Mouse (Mus musculus): ENCODE measurements around the gene Ptgdr2. TPM values are rescaled to one million over a fixed set of nuclear protein-coding genes. Genes with fewer than 3 reads are reported as not detected.

Gene Ptgdr2
- total RNA-seq, 4 experiments from 2014 or later: 0.19 TPM; not detected in 3

DNA sequence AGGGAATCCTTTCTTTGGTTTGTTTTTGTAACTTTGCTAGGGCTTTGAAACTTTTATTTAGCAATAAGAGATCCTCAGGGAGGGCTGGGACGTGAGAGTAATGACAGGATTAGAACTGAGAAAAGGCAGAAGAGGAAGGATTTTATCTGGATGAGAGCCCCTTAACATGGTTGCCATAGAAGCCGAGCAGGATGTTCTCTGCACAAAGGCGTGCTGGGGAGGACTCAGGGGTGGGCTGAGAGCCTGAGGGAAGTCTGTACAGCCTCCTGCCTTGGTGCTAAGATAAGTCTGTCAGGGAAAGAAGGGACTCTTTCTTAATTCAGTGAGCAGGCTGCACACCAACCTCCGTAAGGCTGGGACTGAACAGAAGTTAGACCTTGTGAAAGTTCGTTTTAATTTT is 1.9 kb upstream of the Ptgdr2 start:
- DNase-seq (ENCODE audit: low spot score): no peak

DNA sequence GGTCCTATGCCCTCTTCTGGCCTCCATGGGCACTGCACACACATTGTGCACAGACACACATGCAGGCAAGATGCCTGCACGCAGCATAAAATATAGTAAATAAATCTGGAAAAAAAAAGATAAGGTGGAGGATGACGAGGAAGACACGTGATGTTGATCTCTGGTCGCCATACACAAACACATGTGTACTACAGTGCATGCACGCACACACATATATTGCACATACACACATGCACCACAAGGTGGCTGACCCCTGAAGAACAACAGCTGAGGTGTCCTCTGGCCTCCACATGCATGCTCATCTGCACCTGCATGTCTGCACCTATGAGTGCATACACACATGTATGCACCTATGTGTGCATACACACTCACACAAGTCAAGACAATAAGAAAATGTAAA is 883 bp upstream of the Ptgdr2 start:
- DNase-seq (ENCODE audit: low spot score): no peak

DNA sequence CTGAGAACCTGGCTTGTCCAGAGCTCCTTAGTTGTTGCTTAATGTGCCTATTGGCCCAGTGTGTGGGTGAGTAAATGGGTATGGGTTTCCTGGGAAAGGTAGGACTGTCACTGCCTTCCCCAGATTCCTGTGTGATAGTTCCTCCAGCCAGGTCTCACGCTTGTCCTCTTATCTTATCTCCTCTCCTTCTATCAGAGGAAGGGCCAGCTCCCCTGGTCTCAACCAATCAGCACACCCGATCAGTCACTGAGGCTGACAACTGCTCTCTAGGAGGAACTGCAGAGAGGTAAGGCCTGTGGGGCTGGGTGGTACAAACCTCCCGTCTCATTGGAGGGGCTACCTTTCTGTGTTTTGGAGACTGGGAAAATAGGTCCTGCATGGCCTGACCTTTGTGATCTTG is 1.8 kb downstream of the Ptgdr2 start:
- DNase-seq (ENCODE audit: low spot score): no peak

DNA sequence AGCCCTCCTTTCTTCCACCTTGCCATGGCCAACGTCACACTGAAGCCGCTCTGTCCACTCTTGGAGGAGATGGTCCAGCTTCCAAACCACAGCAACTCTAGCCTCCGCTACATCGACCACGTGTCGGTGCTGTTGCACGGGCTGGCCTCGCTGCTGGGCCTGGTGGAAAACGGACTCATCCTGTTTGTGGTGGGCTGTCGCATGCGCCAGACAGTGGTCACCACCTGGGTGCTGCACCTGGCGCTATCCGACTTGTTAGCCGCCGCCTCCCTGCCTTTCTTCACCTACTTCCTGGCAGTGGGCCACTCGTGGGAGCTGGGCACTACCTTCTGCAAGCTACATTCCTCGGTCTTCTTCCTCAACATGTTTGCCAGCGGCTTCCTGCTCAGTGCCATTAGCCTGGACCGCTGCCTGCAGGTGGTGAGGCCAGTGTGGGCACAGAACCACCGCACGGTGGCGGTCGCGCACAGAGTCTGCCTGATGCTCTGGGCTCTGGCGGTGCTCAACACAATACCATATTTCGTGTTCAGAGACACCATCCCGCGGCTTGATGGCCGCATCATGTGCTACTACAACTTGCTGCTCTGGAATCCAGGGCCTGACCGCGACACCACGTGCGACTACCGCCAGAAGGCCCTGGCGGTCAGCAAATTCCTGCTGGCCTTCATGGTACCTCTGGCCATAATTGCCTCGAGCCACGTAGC is 3.3 kb downstream of the Ptgdr2 start:
- no peak for DNase-seq (ENCODE audit: low spot score)

DNA sequence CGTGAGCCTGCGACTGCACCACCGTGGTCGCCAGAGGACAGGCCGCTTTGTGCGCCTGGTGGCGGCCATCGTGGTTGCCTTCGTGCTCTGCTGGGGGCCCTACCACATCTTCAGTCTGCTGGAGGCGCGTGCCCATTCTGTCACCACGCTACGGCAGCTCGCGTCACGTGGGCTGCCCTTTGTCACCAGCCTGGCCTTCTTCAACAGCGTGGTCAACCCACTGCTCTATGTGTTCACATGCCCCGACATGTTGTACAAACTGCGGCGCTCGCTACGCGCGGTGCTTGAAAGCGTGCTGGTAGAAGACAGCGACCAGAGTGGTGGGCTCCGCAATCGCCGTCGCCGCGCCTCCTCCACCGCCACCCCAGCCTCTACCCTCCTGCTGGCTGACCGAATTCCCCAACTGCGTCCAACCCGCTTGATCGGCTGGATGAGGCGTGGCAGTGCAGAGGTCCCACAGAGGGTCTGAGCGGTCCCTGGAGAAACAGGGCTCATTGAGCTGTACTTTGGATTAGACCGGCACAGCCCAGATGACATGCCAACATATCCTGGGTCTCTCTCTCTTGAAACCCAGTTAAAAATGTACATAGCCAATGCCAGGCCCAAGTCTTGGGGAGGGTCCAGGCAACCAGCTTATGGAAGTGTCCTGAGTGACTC is 4.0 kb downstream of the Ptgdr2 start:
- DNase-seq (ENCODE audit: low spot score): no peak

DNA sequence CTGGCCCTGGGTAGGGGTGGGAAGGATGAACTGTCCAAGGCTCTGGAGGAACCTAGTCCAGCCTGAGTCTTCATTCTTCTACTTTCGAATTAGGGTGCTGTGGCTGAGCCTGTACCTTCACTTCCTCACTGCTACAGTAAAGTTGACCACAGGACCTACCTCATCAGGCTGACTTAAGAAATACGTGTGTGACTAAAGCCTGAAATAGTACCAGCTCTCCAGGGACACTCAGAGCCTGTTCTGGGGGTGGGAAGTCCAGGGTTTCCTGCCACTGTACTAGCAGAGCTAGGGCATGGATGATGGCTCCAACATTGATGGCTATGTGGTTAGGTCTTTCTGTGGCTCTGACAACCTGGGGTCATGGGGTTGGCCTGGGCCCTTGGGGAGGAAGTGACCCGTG is 7.0 kb downstream of the Ptgdr2 start:
- no peak for DNase-seq (ENCODE audit: low spot score)

DNA sequence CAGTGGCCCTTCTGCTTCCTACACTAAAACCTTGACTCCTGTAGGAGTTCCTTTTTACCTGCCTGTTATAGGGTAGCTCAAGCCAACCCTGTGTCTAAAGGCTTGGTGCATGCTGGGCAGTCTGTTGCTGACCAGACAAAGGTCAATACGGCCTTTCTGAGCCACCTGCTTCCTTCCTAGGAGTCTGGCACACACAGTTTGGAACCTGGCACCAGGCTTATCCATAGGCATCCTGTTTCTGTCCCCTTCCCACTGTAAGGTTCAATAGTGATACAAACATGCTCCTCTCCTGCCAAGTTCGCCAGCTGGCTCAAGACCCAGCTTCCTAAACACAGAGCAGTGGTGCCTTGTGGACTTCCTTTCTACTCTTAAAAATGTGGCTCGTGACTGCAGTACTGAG is 9.5 kb downstream of the Ptgdr2 start:
- no peak for DNase-seq (ENCODE audit: low spot score)

DNA sequence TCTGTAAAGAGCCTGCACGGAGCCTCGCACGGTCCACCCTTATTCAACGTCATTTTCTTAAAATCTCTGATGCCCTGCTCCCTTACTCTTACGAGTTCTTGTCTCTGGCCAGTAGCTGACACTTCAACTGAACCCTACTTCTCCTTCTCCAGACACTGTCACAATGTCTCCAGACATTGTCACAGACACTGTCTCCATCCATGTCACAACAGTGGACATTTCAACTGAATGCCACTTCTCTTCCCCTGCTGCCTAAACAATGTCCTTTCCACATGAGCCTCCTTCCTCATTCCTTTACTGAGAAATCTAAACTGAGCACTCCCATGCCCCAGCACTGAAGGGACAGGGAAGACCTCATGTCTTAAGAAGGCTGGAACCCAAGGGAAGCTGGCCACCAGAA is 10.3 kb downstream of the Ptgdr2 start:
- DNase-seq (ENCODE audit: low spot score): no peak

DNA sequence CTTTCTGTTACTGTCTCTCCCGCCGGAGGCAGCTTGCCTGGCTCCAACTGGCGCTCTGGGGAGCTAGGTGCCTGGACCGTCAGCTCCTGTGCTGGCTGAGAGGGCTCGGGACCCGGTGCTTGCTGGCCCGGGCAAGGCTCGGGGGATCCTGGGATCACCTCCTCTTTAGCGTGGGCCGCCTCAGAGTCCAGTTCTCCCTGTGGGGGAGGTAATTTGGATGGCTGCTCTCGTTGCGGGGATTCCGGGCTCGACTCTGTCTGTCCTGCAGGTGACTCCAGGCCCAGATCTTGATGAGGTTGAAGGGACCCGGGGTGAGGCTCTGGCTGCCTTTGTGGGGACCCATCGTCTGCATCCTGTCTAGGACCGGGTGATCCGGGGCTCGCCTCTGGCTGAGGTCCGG is 11.5 kb downstream of the Ptgdr2 start:
- DNase-seq (ENCODE audit: low spot score): no peak

DNA sequence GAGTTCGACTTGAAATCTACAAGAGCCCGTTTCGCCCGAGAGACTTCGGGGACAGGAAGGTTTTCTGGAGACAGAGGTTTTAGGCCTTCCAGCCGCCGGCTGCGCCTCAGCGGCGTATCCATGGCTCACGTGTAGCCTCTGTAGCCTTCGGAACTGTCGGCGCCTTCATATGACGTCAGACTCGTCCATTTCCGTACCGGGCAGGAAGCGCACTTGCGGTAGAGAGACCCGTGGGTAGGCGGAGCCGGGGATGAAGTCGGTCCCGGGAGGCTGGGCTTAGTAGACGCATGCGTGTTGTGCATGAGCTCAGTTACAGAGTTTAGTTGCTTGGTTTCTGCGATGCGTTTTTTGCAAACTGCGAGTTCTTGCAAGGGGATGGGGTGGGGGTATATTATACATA is 12.2 kb downstream of the Ptgdr2 start, which contains the start of gene Ccdc86:
Gene Ccdc86 (minus strand): TSS at position 155 of the 400 bp plus-strand sequence.
- DNase-seq (ENCODE audit: low spot score): peak; percentile 96

DNA sequence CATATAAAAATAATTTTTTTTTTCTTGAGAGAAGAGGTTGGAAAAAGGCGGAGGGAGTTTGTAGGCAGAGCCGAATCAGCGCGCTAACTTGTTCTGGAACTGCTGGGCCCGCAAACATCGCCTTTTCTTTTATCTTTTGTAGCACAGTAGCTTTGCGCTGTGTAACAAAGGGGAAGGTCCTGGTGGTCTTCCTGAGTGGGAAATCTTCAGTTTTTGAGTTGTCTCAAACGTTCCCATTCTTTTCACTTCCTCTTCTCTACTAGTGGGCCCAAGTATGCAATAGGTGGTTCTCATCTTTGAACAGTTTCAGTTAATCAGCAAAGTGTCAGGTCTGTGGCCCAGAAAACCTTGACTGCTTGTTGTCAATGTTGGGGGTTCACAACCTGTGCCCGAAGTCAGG is 12.6 kb downstream of the Ptgdr2 start:
- DNase-seq (ENCODE audit: low spot score): no peak

DNA sequence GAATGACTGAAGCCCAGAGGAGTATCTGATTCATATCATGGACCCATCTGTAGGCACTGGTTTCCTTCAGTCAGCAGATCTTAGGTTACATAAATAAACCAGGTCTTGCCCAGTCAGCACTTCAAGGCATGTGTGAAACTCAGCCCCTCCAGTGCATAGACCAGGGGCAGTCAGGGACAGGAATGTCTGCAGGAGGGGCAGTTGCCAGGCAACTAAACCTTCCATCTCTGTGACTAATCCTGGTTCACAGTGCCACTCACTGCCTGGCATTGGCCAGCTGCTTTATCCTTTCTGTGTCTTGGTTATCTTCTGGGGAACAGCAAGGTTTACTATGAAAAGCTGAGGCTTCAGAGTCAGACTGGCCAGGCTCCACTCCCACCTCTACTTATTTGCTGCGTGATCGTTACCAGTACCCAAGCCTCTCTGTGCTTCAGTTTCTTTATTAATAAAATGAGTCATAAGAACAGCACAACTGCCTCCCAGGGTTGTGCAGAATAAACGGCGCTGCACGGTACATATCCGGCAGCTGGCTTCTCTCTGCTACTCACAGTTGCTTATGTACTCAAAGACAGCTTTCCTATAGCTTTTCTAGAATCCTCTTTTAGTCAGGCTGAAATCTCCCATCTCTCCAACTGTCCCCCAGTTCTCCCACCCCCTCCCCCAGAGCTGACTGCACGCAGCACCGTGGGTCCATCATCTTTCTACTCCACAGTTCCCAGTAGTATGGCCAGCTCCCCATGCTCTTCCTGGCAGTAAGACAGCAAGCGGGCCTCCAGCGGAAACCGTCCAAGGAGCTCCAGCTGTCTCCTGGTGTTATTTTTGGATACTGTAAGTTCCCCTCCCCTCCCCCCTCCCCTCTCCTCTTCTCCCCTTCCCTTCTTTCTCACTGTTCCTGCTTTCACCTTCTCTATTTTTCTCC is 15.3 kb downstream of the Ptgdr2 start:
- peak; percentile 24 for DNase-seq (ENCODE audit: low spot score)

DNA sequence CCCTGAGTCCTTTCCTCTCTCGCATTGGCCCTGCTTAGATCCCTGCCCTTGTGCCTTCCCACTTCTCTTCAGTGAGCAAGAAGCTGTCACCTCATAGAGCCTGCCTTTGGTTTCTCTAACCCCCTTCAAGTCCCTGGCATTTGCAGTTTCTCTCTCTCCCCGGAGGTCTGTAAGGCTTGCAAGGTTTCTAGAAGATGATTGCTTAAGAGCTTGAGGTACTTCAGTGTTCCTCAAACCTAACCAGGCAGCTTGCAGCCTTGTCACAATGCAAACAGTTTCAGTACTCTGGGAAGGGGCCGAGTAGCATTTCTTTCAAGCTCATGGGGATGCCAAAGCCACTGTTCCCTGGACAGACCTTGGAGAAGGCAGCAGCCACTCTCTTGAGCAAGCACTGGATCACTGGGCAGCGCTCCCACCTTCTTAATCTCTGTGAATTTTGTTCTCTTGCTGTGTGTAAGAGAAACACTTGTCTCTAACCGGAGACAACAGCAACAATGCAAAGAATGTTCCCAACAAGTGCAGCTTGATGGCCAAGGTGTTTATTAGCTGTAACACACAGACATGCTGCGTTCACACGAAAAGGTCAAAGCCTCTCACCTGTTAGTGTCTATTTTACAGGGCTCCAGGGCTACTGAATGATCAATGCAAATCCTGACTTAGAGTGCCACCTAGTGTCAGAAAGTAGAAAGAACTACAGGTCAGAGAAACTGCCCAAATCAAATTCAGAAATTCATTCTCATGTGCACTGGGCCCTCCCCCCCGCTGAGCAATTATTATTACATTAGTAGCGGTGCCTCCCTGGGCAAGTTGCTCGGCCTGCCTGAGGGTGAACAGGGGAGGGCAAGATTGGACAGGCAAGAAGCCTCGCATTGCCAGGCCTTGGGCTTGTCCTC is 22.4 kb downstream of the Ptgdr2 start:
- DNase-seq (ENCODE audit: low spot score): peak; percentile 79

DNA sequence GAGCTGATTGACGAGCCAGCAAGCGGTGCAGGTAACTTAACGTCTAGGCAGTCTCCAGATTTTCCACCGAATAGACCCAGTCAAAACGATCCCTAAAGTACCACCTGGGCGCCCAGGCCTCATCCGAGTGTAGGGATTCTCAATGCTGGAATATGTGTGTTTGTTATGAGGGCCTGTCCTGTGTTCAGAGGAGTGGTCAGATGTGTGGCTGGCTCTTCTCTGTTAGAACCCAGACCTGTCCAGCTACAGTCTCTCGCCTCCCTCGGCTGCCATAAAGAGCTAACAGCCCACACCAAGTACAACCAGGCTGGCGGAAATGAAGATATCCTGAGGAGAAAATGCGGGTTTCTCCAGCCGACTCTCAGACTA is 23.0 kb downstream of the Ptgdr2 start:
- DNase-seq (ENCODE audit: low spot score): no peak

DNA sequence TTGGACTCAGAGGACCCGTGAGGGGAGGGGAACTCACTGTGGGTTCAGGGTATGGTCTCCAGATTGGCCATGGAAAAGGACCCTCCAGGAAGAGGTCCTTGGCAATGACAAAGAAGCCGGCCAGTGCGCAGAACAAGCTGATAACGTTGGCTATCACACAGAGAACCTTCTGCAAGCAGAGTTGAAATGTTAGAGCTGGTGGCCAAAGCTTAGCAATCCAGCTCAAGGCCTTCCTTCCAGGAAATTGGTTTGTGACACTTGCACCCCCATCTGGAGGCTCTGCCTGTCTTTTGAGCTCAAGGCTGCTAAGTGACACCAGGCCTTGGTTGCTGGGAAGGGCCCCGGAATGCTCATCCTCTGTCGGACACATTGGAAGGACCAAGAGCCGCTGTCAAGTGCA is 28.8 kb downstream of the Ptgdr2 start:
- DNase-seq (ENCODE audit: low spot score): no peak

DNA sequence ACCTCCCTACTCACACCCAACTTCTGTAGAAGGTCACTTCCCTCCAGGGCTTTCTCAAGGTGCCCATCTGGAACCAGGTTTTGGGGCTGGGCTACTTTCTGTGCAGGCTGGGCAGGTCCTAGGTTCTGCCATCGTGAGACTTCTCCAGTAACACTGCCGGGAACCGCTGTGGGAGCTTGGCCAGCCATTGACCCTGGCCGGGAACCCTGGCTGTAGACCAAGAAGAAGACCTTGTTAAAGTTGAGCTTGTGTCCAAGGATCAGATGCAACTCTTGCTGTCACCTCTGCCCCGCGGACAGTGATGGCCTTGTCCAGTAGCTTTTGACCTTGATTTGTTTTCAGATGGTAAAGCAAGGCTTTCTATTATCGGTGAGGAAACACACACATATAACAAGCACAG is 31.6 kb downstream of the Ptgdr2 start:
- no peak for DNase-seq (ENCODE audit: low spot score)

DNA sequence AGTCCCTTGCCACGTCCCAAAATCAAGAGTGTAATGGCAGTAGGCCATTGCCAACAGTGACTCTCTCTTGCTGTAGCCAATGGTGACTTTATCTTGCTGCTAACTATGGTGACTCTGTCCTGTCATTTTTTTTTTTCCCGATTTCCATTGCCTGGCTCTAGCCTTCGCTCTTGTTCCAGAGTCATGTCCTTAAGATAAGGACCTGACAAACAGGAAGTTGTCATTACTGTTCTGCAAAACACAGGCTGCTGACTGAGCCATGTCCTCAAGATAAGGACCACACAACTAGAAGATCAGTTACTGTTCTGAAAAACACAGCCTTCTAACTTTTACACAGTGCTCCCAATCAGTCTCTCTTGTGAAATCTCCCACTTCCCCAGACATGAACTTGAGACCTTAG is 33.5 kb downstream of the Ptgdr2 start:
- DNase-seq (ENCODE audit: low spot score): no peak

DNA sequence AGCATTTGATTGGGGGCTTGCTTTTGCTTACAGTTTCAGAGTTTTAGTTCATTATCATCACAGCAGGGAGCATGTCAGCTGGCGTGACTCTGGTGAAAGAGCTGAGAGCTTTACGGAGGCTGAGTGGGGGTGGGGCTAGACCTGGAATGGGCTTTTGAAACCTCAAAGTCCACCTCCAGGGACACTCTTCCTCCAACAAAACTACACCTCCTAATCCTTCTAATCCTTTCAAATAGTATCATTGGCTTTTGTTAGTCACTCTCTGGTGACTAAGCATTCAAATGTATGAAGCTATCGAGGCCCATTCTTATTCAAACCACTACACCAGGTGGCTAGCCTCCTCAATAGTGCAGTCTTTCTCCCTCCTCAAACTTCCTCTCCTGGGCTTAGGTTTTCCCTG is 35.7 kb downstream of the Ptgdr2 start:
- no peak for DNase-seq (ENCODE audit: low spot score)

DNA sequence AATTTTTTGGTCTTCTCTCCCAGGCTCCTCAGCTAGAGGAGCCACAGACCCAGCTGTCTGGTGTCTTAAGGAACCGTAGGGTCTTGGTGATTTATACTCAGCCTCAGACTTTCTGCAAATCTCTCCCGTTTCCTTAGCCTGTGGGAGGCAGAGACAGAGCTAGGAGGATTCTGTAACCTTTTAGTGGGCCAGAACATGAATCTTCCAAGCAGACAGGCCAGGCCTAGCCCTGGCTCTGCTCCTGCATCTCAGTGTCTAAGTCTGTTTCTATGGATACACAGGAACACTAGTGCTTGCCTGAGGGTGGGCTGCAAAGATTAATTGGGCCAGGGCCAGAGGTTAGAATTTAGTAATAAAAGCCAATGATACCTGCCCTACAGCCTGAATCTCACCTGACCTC is 36.2 kb downstream of the Ptgdr2 start:
- DNase-seq (ENCODE audit: low spot score): no peak

DNA sequence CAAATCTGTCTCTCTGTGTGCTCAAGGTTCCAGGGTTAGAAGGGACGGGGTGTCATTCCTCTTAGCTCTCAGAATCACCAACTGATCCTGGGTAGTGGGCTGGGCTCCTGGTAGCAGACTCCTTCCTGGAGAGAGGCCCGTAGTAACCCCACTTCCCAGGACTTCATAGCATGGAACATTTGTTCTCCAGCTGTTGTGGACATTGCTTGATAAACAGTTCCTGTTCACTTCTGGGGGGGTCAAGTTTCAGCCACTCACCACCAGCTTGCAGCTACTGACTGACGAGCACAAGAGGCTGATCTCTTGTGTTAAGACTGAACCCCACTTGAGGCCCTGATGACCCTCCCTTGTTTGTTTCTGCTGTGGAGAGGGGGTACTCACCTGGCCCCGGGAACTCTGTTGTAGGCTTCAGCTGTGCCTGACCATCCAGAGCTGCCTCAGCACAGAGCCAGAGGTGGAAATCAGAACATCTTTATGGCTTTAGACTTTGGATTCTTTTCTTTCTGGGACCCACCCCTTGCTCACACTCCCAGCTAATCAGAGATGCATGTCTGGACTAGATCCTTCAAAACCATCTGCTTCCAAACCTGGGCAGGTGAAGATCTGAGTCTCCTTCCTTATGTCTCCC is 37.4 kb downstream of the Ptgdr2 start, which contains the start of gene Ms4a10:
Gene Ms4a10 (minus strand): TSS at position 433 of the 628 bp plus-strand sequence.
- DNase-seq (ENCODE audit: low spot score): no peak

DNA sequence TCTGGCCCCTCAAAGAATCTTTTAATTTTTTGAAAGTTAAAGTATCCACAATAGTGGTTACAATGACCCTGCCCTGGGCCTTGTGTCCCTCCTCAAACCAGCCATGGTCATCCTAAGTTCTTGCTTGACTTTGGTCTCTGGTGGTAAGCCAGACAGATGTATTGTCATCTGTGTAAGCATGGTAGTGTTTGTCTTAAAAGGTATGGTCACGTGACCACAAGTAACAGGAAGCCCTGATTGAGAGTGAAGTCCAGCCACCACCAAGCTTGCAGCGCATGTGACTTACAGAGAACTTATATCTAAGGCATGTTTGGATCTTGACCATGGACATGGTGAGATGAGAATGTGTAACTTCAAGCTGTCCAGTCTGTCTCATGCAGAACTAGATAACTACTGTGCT is 38.2 kb downstream of the Ptgdr2 start:
- DNase-seq (ENCODE audit: low spot score): no peak
